Mouse (Mus musculus): ENCODE data around the gene Olfr288. TPM values are rescaled to one million over a fixed set of nuclear protein-coding genes. Genes with fewer than 3 reads are reported as not detected.

The Olfr288 gene
- polyA plus RNA-seq, 1 experiment from 2014 or later, result not detected

GRCm38 (mm10) chr15:98157253-98157652, 38.1 kb downstream of the Olfr288 start:
- WGBS, result 76% methylated on average over 1 of the region's 1 CpGs
- Histone ChIP-seq H3K27ac (no peak overlapping the region), H3K4me3 (no peak overlapping the region), H3K27me3 (ENCODE audit: insufficient read depth, poor library complexity, severe bottlenecking) (no peaks in the 10 kb centered on the region), H3K36me3 (no peaks in the 10 kb centered on the region), H3K4me1 (replicated peaks) (peaks cover 23% of the 10 kb centered on the region), H3K9me3 (no peaks in the 10 kb centered on the region)
- no peak for DNase-seq (ENCODE audit: low spot score)

DNA sequence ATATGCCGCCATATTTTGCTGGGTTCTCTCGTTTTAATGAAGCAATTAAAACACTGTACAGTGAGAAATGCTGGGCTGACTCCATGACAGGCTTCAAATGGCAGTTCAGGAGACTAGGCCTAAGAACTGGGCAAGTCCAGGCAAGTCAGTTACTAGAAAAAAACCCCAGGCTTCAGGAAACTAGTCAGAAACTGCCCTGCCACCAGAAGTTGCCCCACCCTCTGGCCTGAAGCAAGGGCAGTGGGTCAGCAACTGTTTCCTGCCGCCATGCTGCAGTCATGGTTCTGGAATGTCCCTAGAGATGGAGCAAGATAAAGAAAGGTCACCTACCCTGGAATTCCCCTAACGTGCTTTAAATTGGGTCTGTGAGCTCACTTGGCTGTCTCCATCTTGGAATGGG, 39.4 kb downstream of the Olfr288 start:
- DNase-seq (ENCODE audit: low spot score), result no peak
- H3K36me3 ChIP-seq, result no peaks in the 10 kb centered on the region
- H3K27ac ChIP-seq, result no peak overlapping the region
- no peaks in the 10 kb centered on the region for H3K9me3 ChIP-seq
- no peaks in the 10 kb centered on the region for H3K27me3 ChIP-seq (ENCODE audit: insufficient read depth, poor library complexity, severe bottlenecking)
- no peak overlapping the region for H3K4me3 ChIP-seq
- peaks cover 17% of the 10 kb centered on the region for H3K4me1 ChIP-seq (replicated peaks)
- WGBS, result 69% methylated on average over 4 of the region's 4 CpGs

DNA sequence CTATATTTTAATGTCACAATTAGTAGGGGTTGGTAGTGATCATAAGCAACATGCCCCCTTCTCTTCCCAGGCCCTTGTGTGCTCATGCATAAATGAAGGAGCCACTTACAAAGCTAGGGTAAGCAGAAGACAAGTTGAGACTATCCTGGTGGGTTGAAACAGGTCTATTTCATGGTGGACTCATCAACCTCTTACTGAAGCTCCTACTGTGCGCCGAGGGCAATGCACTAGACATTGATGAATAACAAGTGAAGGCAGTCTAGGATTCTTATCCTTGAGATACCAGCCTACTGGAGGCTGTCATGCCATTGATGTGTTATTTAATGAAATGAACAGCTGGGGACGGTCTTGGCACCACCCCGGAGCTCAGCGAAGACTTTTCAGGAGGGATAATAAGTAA, 40.1 kb downstream of the Olfr288 start:
- Histone ChIP-seq H3K4me3 (no peak overlapping the region), H3K27me3 (ENCODE audit: insufficient read depth, poor library complexity, severe bottlenecking) (no peaks in the 10 kb centered on the region), H3K27ac (no peak overlapping the region), H3K9me3 (no peaks in the 10 kb centered on the region), H3K36me3 (no peaks in the 10 kb centered on the region), H3K4me1 (replicated peaks) (peaks cover 10% of the 10 kb centered on the region; the same call in 1 of the 2 replicates)
- 95% methylated on average over 5 of the region's 5 CpGs for WGBS
- no peak for DNase-seq (ENCODE audit: low spot score)

- Histone ChIP-seq H3K27me3 (ENCODE audit: insufficient read depth, poor library complexity, severe bottlenecking) (no peaks in the 10 kb centered on the region), H3K36me3 (no peaks in the 10 kb centered on the region), H3K4me3 (no peak overlapping the region), H3K4me1 (replicated peaks) (peaks cover 6% of the 10 kb centered on the region; the same call in 1 of the 2 replicates), H3K27ac (no peak overlapping the region), H3K9me3 (no peaks in the 10 kb centered on the region)
- DNase-seq (ENCODE audit: low spot score), result no peak
- 81% methylated on average over 3 of the region's 3 CpGs for WGBS
Measured at GRCm38 (mm10) chr15:98154631-98155030, 40.7 kb downstream of the Olfr288 start.

GRCm38 (mm10) chr15:98154146-98154545, 41.2 kb downstream of the Olfr288 start:
- no peak for DNase-seq (ENCODE audit: low spot score)
- H3K4me1 ChIP-seq (replicated peaks), result peaks cover 3% of the 10 kb centered on the region; the same call in 1 of the 2 replicates
- 67% methylated on average over 4 of the region's 4 CpGs for WGBS
- no peaks in the 10 kb centered on the region for H3K27me3 ChIP-seq (ENCODE audit: insufficient read depth, poor library complexity, severe bottlenecking)
- H3K27ac ChIP-seq, result no peak overlapping the region
- H3K4me3 ChIP-seq, result no peak overlapping the region
- H3K36me3 ChIP-seq, result no peaks in the 10 kb centered on the region
- H3K9me3 ChIP-seq, result no peaks in the 10 kb centered on the region

GRCm38 (mm10) chr15:98153625-98154024, 41.7 kb downstream of the Olfr288 start:
- DNase-seq (ENCODE audit: low spot score), result peak; percentile 26
- Histone ChIP-seq H3K4me3 (no peak overlapping the region), H3K36me3 (no peaks in the 10 kb centered on the region), H3K27me3 (ENCODE audit: insufficient read depth, poor library complexity, severe bottlenecking) (no peaks in the 10 kb centered on the region), H3K9me3 (no peaks in the 10 kb centered on the region), H3K4me1 (replicated peaks) (0 out of 2 replicates have a peak, but pooled peaks cover 3% of the 10 kb centered on the region), H3K27ac (no peak overlapping the region)
- WGBS, result 36% methylated on average over 3 of the region's 3 CpGs

DNA sequence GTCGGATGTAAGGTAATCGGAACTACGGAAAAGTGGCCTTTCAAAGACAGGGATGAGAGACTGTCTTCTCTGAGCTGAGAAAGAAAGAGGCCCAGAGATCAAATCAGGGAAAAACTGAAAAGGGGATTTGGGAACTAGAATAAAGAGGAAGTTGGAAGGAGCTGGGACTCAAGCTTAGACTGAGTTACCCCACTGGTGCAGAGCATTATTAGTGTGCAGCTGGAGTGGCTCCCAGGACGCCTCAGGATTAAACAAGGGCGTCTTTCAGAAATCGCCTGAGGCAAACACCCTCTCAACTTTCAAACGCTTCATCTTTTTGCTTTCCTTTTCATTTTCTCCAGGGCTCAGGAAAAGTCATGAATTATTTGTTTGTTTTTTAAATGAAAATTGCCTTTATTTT, 42.4 kb downstream of the Olfr288 start:
- no peak for DNase-seq (ENCODE audit: low spot score)
- H3K27ac ChIP-seq, result no peak overlapping the region
- no peaks in the 10 kb centered on the region for H3K36me3 ChIP-seq
- H3K9me3 ChIP-seq, result no peaks in the 10 kb centered on the region
- H3K4me1 ChIP-seq (replicated peaks), result 0 out of 2 replicates have a peak, but pooled peaks cover 3% of the 10 kb centered on the region
- H3K27me3 ChIP-seq (ENCODE audit: insufficient read depth, poor library complexity, severe bottlenecking), result no peaks in the 10 kb centered on the region
- H3K4me3 ChIP-seq, result no peak overlapping the region
- 73% methylated on average over 7 of the region's 7 CpGs for WGBS

- Histone ChIP-seq H3K27me3 (ENCODE audit: insufficient read depth, poor library complexity, severe bottlenecking) (no peaks in the 10 kb centered on the region), H3K4me1 (replicated peaks) (peaks cover 21% of the 10 kb centered on the region), H3K27ac (no peak overlapping the region), H3K36me3 (no peaks in the 10 kb centered on the region), H3K4me3 (no peak overlapping the region), H3K9me3 (no peaks in the 10 kb centered on the region)
- no peak for DNase-seq (ENCODE audit: low spot score)
- WGBS, result 83% methylated on average over 10 of the region's 10 CpGs
Measured at GRCm38 (mm10) chr15:98149166-98149602, 46.2 kb downstream of the Olfr288 start.

DNA sequence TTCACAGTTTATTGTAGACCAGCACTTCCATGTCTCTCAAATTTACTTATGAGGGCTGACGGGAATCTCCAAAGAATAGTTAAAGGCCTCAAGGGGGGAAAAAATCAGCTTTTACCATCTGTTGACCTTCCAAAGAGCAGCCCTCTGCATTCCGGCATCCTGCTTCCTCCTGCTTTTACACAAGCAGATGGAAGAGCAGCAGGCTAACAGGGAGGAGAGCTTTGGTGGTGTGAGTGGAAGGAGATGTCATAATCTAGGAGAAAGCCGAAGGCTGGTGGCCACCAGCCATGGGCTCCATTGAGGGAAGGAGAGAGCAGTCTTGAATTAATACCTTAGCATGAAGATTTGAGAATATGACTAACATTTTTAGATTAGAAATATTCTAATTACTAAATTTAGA, 47.0 kb downstream of the Olfr288 start:
- H3K4me1 ChIP-seq (replicated peaks), result peaks cover 21% of the 10 kb centered on the region
- 88% methylated on average over 3 of the region's 3 CpGs for WGBS
- no peaks in the 10 kb centered on the region for H3K9me3 ChIP-seq
- no peaks in the 10 kb centered on the region for H3K36me3 ChIP-seq
- no peak overlapping the region for H3K4me3 ChIP-seq
- H3K27ac ChIP-seq, result no peak overlapping the region
- H3K27me3 ChIP-seq (ENCODE audit: insufficient read depth, poor library complexity, severe bottlenecking), result no peaks in the 10 kb centered on the region
- DNase-seq (ENCODE audit: low spot score), result no peak

GRCm38 (mm10) chr15:98145559-98146181, 49.7 kb downstream of the Olfr288 start:
- Histone ChIP-seq H3K9me3 (no peaks in the 10 kb centered on the region), H3K36me3 (peaks cover 20% of the 10 kb centered on the region), H3K27me3 (ENCODE audit: insufficient read depth, poor library complexity, severe bottlenecking) (no peaks in the 10 kb centered on the region), H3K27ac (peak overlapping the region; percentile 94), H3K4me1 (replicated peaks) (peaks cover 19% of the 10 kb centered on the region), H3K4me3 (peak overlapping the region; percentile 86)
- WGBS, result 1% methylated on average over 38 of the region's 38 CpGs
- DNase-seq (ENCODE audit: low spot score), result peak; percentile 93

DNA sequence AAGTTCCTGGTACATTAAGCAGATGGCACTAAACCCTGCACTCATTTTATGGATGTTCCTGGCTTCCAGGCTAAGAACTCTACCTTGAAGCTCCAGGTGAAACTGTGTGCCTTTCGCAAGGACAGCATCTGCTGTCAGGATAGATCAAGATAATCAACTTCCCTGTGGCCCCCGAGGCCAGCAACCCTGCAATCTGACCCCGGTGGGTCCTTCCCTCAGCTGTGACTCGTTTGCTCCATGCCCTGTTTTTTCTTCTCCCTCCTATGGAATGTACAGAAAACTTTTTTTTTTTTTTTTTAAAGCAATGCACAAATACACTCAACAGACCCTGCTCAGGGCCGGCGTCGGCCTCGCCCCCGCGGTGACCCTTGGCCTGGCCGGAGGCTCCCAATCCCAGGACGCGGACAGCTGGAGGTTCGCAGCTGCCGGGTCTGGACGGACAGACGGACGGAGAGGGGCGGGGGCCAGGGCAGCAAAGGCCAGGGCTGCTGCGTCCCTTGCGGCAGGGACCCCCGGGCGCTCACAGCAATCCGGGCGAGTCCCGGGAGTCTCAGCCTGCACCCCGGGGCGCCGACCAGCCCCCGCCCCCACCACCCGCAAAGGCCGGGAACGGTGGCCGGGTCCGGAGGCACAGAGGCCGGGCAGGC, 50.4 kb downstream of the Olfr288 start:
- Histone ChIP-seq H3K27ac (peak overlapping the region; percentile 94), H3K9me3 (no peaks in the 10 kb centered on the region), H3K4me3 (peak overlapping the region; percentile 86), H3K36me3 (peaks cover 27% of the 10 kb centered on the region), H3K4me1 (replicated peaks) (peaks cover 19% of the 10 kb centered on the region), H3K27me3 (ENCODE audit: insufficient read depth, poor library complexity, severe bottlenecking) (no peaks in the 10 kb centered on the region)
- DNase-seq (ENCODE audit: low spot score), result peak; percentile 60
- under 1% methylated on average over 36 of the region's 36 CpGs for WGBS

GRCm38 (mm10) chr15:98142515-98142914, 52.8 kb downstream of the Olfr288 start:
- H3K27ac ChIP-seq, result no peak overlapping the region

DNA sequence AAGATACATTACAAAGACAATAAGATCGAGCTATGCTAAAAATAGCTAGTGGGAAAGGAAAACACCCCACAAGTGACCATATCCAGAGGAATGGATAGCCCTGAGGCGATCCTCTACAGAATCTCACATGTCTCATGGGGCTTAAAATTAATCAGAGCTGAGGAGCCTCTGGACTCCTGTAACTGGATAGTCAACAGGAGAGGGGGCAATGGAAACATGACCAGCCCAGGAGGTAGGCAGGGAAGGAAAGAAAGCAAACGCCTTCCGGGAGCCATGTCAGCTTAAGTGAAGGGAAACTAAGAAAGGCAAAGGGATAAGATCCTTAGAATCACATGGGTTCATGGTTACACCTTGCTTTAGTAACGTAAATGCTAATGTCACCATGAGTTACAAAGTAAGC, 54.5 kb downstream of the Olfr288 start:
- Histone ChIP-seq H3K36me3 (peaks cover 67% of the 10 kb centered on the region), H3K9me3 (no peaks in the 10 kb centered on the region), H3K4me1 (replicated peaks) (peaks cover 15% of the 10 kb centered on the region), H3K4me3 (no peak overlapping the region), H3K27ac (no peak overlapping the region), H3K27me3 (ENCODE audit: insufficient read depth, poor library complexity, severe bottlenecking) (no peaks in the 10 kb centered on the region)
- WGBS, result 93% methylated on average over 5 of the region's 5 CpGs
- DNase-seq (ENCODE audit: low spot score), result no peak

More at GRCm38 (mm10) chr15:98142515-98142914, 52.8 kb downstream of the Olfr288 start:
- Histone ChIP-seq H3K36me3 (peaks cover 50% of the 10 kb centered on the region), H3K4me3 (no peak overlapping the region), H3K4me1 (replicated peaks) (peaks cover 19% of the 10 kb centered on the region), H3K27me3 (ENCODE audit: insufficient read depth, poor library complexity, severe bottlenecking) (no peaks in the 10 kb centered on the region), H3K9me3 (no peaks in the 10 kb centered on the region)
- no peak for DNase-seq (ENCODE audit: low spot score)
- WGBS, result 81% methylated on average over 10 of the region's 10 CpGs
